ENCODE assay signal across 19 mouse cellular contexts in genomic region chr11:48993296-48993695, GRCm38 (mm10). TPM values are rescaled to one million over a fixed set of nuclear protein-coding genes. Genes with fewer than 3 reads are reported as not detected.
"Had no signal": no experiment of that assay in that cellular context is flagged by ENCODE, and none has a peak within 500 bp of the region (broad histone marks: within the 10 kb centered on the region; RNA-seq: fewer than 3 reads in every experiment).

No protein-coding gene starts in this region.

RNA-seq across cellular contexts. Expression of gene Tgtp1, which starts 0.7 kb away (rescaled TPM):
- total RNA-seq: layer of hippocampus, postnatal 10 days; midbrain, postnatal 0 days had no signal
- polyA plus RNA-seq: limb, embryonic 11.5 days; neural tube, embryonic 12.5 days; neural tube, embryonic 15.5 days had no signal

RNA-seq across cellular contexts. Expression of gene Gm12185, which starts 1.3 kb away (rescaled TPM):
- total RNA-seq: layer of hippocampus, postnatal 10 days; left cerebral cortex, postnatal 10 days; midbrain, postnatal 0 days had no signal
- polyA plus RNA-seq: kidney, embryonic 15.5 days; limb, embryonic 11.5 days; liver, embryonic 13.5 days; liver, embryonic 16.5 days; lung, embryonic 16.5 days; midbrain, embryonic 11.5 days; midbrain, embryonic 14.5 days; midbrain, postnatal 0 days; neural tube, embryonic 12.5 days; neural tube, embryonic 15.5 days; stomach, embryonic 16.5 days; testis, adult 2 months had no signal

RNA-seq across cellular contexts. Expression of gene 9930111J21Rik1, which starts 14.1 kb away (rescaled TPM):
- polyA plus RNA-seq: testis, adult 2 months had no signal

RNA-seq across cellular contexts. Expression of gene Olfr56, which starts 14.6 kb away (rescaled TPM):
- total RNA-seq: layer of hippocampus, adult 8-10 months; layer of hippocampus, postnatal 10 days; layer of hippocampus, postnatal 36 days; left cerebral cortex, adult 2 months; left cerebral cortex, postnatal 10 days; left cerebral cortex, postnatal 36 days; midbrain, postnatal 0 days had no signal
- polyA plus RNA-seq: kidney, embryonic 15.5 days; limb, embryonic 11.5 days; liver, adult 2 months; lung, embryonic 16.5 days; midbrain, embryonic 11.5 days; midbrain, embryonic 14.5 days; midbrain, postnatal 0 days; neural tube, embryonic 12.5 days; neural tube, embryonic 15.5 days; stomach, embryonic 16.5 days; testis, adult 2 months had no signal
